Mouse (Mus musculus) heart, adult 11 months (tissue): Measurements from ENCODE around the gene Macf1.

Experiments
- DNase-seq: peaks from one replicate; pipeline ENCODE4 v3.0.0; 2022

Gene Macf1

GRCm38 (mm10) chr4:123592046-123592445 lies 92.1 kb downstream of the Macf1 start:
- peak; percentile 40 for DNase-seq

DNA sequence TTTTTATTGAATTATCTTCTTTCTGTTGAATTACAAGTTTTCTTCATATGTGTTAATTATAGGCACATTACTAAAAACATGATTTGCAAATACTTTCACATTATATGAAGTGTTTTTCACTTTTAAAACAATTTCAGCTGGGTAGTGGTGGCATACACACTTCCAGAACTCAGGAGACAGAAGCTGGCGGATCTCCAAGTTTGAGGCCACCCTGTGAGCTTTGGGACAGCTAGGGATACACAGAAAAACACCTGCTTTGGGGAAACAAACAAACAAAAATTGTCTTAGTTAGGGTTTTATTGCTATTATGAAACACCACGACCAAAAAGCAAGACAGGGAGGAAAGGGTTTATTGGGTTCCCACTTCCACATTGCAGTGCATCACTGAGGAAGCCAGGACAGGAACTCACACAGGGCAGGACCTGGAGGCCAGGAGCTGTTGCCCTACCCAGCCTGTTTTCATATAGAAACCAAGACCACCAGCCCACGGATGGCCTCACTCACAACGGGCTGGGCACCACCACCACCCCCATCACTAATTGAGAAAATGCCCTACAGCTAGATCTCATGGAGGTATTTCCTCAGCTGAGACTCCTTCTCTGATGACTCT lies 93.0 kb downstream of the Macf1 start:
- DNase-seq = peak; percentile 69

DNA sequence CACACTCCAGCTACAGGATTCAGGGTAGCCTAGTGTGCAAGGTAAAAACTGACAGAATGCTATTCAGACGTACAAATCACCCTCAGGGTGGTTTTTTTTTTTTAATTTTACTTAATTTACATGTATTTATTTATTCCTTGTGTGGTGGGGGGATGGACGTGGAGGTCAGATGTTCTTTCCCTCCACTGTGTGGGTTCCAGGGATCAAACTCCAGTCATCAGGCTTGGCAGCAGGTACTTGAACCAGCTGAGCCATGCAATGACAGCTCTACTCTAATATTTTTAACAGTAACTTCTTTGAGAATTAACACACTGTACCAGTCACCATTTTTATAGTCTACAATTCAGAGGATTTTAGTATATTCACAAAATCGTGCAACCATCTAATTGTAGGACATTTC lies 94.7 kb downstream of the Macf1 start:
- no peak for DNase-seq

GRCm38 (mm10) chr4:123588353-123589301 lies 95.5 kb downstream of the Macf1 start:
- DNase-seq = peak; percentile 92

GRCm38 (mm10) chr4:123587616-123588015 lies 96.5 kb downstream of the Macf1 start:
- DNase-seq = peak; percentile 85

GRCm38 (mm10) chr4:123584720-123585093 lies 99.5 kb downstream of the Macf1 start:
- peak; percentile 71 for DNase-seq

GRCm38 (mm10) chr4:123584084-123584719 lies 100.0 kb downstream of the Macf1 start:
- peak; percentile 79 for DNase-seq

GRCm38 (mm10) chr4:123577469-123578088 lies 106.6 kb downstream of the Macf1 start:
- DNase-seq = peak; percentile 40

DNA sequence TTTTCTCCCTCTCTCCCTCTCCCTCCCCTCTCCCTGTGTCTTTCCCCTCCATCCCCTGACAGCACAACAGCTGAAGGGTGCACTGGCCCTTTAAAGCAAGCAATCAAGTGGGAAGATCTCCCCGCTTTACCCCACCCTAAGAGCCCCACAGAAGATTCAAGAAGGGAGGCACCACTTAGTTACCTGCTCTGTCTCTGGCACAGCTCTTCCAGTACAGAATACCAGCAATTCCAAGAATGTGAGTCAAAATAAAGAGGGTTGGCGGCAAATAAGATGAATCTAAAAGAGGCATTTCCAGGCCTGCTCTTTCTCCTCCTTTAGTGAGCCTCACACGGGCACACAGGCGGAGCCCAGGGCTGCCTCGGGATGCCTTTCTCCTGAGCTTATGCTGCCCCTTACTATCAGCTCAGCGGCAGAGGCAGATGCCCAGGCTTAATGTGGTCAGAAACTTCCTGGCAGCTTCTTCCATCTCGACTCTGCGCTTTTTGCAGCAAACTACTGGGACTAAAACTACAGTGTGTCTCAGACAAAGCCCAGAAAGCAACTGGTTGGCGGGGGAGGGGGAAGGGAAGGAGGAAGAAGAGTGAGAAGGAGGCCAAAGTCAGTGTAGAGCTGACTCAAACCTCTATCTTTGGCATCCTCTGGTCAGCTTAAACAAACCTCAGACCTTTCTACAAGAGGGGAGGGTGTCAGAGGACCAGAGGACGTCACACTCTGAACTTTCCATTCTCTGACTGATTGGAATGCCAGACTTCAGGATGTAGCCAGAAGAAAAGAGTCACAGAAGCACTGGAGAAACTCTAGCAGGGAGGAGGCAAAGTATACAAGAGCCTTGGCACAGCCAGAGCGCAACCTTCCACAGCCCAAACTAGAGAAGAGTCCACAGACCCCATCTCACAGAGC lies 111.5 kb downstream of the Macf1 start:
- peak; percentile 97 for DNase-seq

GRCm38 (mm10) chr4:123571869-123572268 lies 112.3 kb downstream of the Macf1 start:
- peak; percentile 98 for DNase-seq

GRCm38 (mm10) chr4:123565291-123565861 lies 118.8 kb downstream of the Macf1 start:
- DNase-seq = peak; percentile 95

- DNase-seq = peak; percentile 95
Observed at GRCm38 (mm10) chr4:123564051-123564791, 119.9 kb downstream of the Macf1 start.

DNA sequence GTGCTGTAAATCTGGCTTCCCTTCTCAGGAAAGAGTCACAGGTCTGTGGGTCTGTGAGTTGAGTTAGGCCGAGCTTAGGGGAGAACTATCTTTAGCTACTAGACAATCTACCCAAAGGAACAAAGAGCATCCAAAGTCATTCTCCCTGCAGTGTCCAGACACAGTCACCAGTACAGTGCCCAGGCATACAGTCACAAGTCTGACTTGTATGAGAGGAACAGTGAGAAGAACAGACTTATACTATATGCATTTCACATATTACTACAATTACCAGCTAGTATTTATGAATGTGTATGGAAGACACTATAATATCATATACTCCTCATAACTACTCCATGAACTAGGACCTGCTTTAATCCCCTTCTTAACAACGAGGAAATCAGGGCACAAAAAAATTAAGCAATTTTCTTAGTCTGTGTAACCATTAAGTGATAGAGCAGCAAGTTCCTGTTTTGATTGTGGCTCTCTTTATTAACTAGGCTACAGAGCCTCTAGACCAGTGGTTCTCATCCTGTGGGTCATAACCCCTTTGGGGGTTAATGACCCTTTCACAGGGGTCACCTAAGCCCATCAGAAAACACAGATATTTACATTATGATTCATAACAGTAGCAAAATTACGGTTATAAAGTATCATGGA lies 121.9 kb downstream of the Macf1 start:
- DNase-seq = peak; percentile 78

DNA sequence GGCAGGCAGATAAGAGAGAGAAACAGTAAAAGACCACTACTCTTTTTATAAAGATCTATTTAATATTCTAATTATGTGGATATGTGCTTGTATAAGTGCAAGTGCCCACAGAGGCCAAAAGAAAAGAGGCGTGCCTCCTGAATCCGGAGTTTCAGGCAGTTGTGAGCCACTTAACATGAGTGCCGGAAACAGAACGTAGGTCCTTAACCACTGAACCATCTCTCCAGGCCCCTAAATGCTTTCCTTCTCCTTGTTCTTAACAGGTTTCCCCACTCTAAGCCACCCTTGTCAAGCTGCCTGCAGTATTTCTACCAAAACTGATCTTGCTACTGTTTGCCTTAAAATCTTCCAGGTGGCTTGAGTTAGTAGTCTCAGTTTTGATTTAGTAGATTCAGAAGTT lies 123.3 kb downstream of the Macf1 start:
- peak; percentile 56 for DNase-seq

DNA sequence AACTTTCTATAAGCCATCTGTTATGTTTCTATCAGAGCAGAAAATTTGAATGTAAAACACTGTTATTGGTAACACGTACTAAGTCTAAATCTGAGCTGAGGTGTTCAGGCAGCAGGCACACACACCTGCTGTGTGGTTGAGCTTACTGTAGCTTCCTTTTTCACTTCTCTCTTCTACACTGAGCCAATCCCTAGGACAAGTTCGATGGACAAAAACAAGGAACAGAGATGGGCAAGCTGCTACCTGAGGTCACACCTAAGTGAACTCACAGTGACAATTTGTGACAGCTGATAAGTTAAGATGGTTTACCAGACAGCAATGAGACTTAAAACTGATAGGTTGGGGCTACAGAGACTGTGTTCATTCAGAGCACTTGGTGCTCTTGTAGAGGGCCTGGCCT lies 125.7 kb downstream of the Macf1 start:
- peak; percentile 35 for DNase-seq

GRCm38 (mm10) chr4:123555251-123555650 lies 128.9 kb downstream of the Macf1 start:
- DNase-seq = peak; percentile 75

GRCm38 (mm10) chr4:123552689-123553088 lies 131.5 kb downstream of the Macf1 start:
- DNase-seq = peak; percentile 4

- peak; percentile 90 for DNase-seq
Observed at GRCm38 (mm10) chr4:123548317-123548716, 135.8 kb downstream of the Macf1 start.

GRCm38 (mm10) chr4:123543691-123544090 lies 140.5 kb downstream of the Macf1 start:
- DNase-seq = peak; percentile 39

DNA sequence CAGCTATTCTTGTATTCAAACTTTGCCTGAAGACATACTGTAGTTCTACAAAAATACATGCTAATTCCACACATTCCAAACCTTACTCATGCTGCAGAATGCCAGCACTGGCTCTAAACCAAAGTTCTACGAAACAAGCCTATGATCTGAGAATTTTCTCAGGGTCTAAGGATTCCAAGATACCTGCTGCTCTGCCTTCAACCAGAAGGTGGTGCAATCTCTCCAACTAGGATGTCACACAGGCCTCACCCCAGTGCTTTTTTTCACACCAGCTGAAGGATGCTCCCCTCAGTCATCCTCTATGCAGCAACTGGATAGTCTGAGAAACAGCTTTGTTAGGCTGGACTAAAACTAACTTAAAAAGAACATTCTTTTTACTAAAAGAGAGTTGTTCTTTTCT lies 148.9 kb downstream of the Macf1 start:
- peak; percentile 95 for DNase-seq
